Mouse (Mus musculus) left cerebral cortex, adult 8-10 months (tissue): Measurements from ENCODE around the gene Olfr398. TPM values are rescaled to one million over a fixed set of nuclear protein-coding genes. Genes with fewer than 3 reads are reported as not detected.

Source experiments
- DNase-seq, 2 experiments: peaks; one replicate each; pipeline ENCODE4 v3.0.0; 2022; ENCODE audit warnings: low spot score in 2 of 2
- total RNA-seq, 4 experiments: library from RNA; stranded (reverse); gene quantifications; 2 replicates each; pipeline ENCODE4 v1.2.4; 2022

Gene Olfr398
- total RNA-seq: not detected

DNA sequence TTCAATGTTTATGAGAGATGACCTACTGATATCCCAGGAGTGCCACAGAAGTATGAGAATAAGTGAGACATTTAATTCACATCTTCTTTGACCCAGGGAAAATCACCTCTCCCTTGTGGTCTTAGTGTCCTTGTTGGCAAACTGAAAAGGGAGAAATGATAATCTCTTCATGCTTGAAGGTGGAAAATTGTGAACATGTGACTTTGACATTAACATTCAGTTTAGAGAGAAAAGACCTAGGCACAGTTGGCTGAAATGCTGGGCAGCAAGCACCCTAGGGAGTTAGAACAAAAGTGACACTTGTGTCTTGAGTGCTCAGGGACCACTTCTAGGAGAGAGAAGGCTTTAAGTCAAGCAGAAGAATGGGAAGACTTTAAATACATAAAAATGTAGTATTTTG is at the start of gene Olfr398:
Olfr398 (minus strand) TSS at position 101 of the 400 bp plus-strand sequence.
- no peak for DNase-seq

DNA sequence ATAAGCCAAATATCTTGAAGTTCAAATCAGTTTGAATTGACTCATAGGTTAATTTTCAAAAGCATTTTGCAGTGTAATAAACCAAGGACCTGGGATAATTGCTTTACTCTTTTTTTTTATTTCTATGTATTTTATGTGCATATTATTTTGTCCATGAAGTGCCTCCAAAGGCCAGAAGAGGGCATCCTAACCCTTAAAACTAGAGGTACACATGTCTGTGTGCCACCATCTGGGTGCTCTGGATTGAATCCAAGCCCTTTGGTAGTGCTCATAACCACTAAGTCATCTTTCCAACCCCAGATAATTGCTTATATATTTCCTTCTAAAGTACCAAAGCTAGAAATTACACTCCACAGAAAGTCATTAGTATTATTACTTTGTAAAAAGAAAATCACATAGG is 2.9 kb upstream of the Olfr398 start:
- DNase-seq: no peak

DNA sequence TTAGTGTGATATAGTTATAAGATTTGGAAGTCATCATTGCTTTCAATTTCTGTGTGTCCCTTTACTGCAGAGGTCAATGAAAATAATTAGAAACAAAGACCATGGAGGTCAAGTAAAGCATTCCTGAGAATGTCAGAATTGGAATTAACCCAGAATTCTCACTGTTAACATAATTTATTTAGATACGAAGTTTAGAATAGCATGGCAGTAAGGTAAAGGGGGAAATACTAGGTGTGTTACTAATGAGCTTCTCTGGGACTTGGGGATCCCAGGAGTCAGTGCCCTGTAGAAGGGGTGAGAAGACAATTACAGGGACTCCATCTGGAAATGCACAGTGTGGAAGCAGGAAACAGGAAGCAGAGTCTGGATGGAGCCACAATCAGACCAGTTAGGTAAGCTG is 29.7 kb downstream of the Olfr398 start, which contains the start of gene Olfr397:
Olfr397 (plus strand) TSS at position 301 of the 400 bp plus-strand sequence.
- DNase-seq: no peak

DNA sequence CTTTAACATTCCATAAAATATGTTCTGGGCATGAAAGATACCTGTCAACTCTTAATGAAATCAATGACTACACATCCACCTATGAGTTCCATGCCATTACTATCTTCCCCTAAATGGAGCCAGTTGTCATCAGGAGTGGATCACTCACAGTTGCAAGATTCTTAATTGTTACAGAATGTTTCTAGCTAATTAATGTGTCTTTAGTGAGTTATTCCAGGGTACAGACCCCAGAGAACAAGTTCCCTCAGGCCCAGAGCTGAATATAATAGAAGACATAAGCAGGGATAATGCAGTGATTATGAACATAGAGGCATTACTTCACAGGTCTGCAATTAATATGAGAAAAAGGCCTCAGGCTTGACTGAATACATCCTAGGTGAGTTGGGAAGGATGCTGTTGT is 53.8 kb downstream of the Olfr398 start, which contains the start of gene Olfr23:
Olfr23 (plus strand) TSS at position 301 of the 400 bp plus-strand sequence.
- DNase-seq: no peak

Other genes starting within 250 kb of the Olfr398 start
- not detected for gene Olfr389, start 209.7 kb downstream of the Olfr398 start, total RNA-seq
- gene Olfr390, start 207.4 kb downstream of the Olfr398 start, total RNA-seq: not detected
- gene Olfr391-ps, start 187.4 kb downstream of the Olfr398 start, total RNA-seq: not detected
- gene Olfr392, start 173.4 kb downstream of the Olfr398 start, total RNA-seq: not detected
- not detected for gene Olfr393, start 139.0 kb downstream of the Olfr398 start, total RNA-seq
- not detected for gene Olfr394, start 99.6 kb downstream of the Olfr398 start, total RNA-seq
- not detected for gene Olfr395, start 81.1 kb downstream of the Olfr398 start, total RNA-seq
- not detected for gene Olfr23, start 53.7 kb downstream of the Olfr398 start, total RNA-seq
- gene Olfr397, start 29.6 kb downstream of the Olfr398 start, total RNA-seq: not detected
- gene Olfr139, start 66.1 kb upstream of the Olfr398 start, total RNA-seq: not detected
- not detected for gene Olfr399, start 66.2 kb upstream of the Olfr398 start, total RNA-seq
- not detected for gene Zfp616, start 79.5 kb upstream of the Olfr398 start, total RNA-seq
- gene Olfr401, start 123.3 kb upstream of the Olfr398 start, total RNA-seq: not detected
- not detected for gene Olfr402, start 163.1 kb upstream of the Olfr398 start, total RNA-seq
- not detected for gene Olfr403, start 195.8 kb upstream of the Olfr398 start, total RNA-seq
- not detected for gene Olfr43, start 221.0 kb upstream of the Olfr398 start, total RNA-seq